Mouse (Mus musculus): ENCODE results near the gene Hs2st1. TPM values are rescaled to one million over a fixed set of nuclear protein-coding genes. Genes with fewer than 3 reads are reported as not detected.

Hs2st1 gene
- polyA plus RNA-seq, 1 experiment from 2014 or later, result 14.4 TPM

DNA sequence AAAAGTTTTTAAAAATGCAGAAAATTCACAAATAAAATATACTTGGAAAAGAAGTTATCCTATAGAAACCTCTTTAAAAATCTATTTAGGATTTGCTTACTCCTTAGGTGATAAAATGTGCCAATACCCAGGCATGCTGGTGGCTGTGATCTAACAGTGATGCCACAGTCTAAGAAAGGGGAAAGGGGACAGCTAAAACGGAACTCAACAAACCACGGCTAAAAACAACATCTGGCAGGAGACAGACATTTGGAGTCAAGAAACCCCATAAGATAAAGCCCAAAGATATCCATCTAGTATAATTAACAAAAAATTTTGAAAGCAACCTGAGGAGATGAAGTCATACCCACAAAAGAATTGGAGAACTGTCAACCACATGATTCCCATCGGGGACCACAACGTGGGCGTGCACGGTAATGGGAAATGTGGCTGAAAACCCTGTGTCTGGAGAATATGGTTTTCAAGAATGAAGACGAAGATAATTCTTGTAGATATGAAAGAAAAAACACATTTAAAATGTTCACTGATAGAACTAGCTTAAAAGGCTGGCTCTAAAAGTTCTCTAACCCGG, 103.8 kb downstream of the Hs2st1 start:
- no peaks in the 10 kb centered on the region for H3K27me3 ChIP-seq (replicated peaks; ENCODE audit: control insufficient read depth, insufficient read depth, low read length)
- ATAC-seq (ENCODE audit: low read depth) (no peak), DNase-seq (ENCODE audit: low spot score) (no peak)
- WGBS, result 81% methylated on average over 8 of the region's 8 CpGs
- H3K9ac ChIP-seq (ENCODE audit: low read depth, low read length), result no peak overlapping the region
- H3K27ac ChIP-seq (replicated peaks; ENCODE audit: low read depth, low read length), result no peak overlapping the region
- no peaks in the 10 kb centered on the region for H3K9me3 ChIP-seq (ENCODE audit: control insufficient read depth, low read length)
- peaks cover 6% of the 10 kb centered on the region; the same call in 1 of the 2 replicates for H3K4me1 ChIP-seq (ENCODE audit: control insufficient read depth, insufficient read depth, low read length)
- no peak overlapping the region for H3K4me3 ChIP-seq (ENCODE audit: low read depth, low read length)
- no peak overlapping the region for H3K4me2 ChIP-seq (ENCODE audit: low read depth, low read length)
- peaks cover 13% of the 10 kb centered on the region; the same call in 1 of the 2 replicates for H3K36me3 ChIP-seq (ENCODE audit: control insufficient read depth, insufficient read depth, low read length)

DNA sequence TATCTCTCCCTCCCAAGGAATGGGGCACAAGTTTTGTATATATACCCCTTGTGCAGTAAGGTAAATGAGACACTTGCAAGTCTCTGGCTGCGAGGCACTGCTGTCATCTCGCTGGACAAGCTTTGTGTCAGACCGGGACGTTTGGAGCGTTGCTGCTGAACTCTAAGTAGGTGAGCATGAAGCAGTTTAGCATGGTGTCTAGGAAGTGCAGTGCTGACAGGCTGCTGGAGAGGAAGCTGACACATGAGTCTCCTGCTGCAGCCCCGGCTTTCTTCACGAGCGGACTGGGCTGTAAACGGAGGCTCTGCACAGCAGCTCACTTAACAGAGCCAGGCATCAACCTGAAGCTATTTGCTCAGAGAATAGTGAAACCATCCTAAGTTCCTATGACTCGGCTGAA, 107.3 kb downstream of the Hs2st1 start:
- H3K4me2 ChIP-seq (ENCODE audit: low read depth, low read length), result no peak overlapping the region
- no peak overlapping the region for H3K9ac ChIP-seq (ENCODE audit: low read depth, low read length)
- no peak overlapping the region for H3K27ac ChIP-seq (replicated peaks; ENCODE audit: low read depth, low read length)
- no peak for ATAC-seq (ENCODE audit: low read depth)
- WGBS, result 80% methylated on average over 10 of the region's 10 CpGs
- no peak for DNase-seq (ENCODE audit: low spot score)
- peaks cover 17% of the 10 kb centered on the region; the same call in 1 of the 2 replicates for H3K36me3 ChIP-seq (ENCODE audit: control insufficient read depth, insufficient read depth, low read length)
- H3K4me1 ChIP-seq (ENCODE audit: control insufficient read depth, insufficient read depth, low read length), result peaks cover 11% of the 10 kb centered on the region; the same call in 1 of the 2 replicates
- H3K9me3 ChIP-seq (ENCODE audit: control insufficient read depth, low read length), result no peaks in the 10 kb centered on the region
- no peaks in the 10 kb centered on the region for H3K27me3 ChIP-seq (replicated peaks; ENCODE audit: control insufficient read depth, insufficient read depth, low read length)
- H3K4me3 ChIP-seq (ENCODE audit: low read depth, low read length), result no peak overlapping the region

GRCm38 (mm10) chr3:144460183-144460788, 109.7 kb downstream of the Hs2st1 start:
- no peak overlapping the region for H3K4me2 ChIP-seq (ENCODE audit: low read depth, low read length)
- H3K27ac ChIP-seq (replicated peaks; ENCODE audit: low read depth, low read length), result no peak overlapping the region; the same call in 1 of the 2 replicates
- H3K4me3 ChIP-seq (ENCODE audit: low read depth, low read length), result no peak overlapping the region
- no peak overlapping the region for H3K9ac ChIP-seq (ENCODE audit: low read depth, low read length)
- no peak for DNase-seq (ENCODE audit: low spot score)
- no peak for ATAC-seq (ENCODE audit: low read depth)
- H3K9me3 ChIP-seq (ENCODE audit: control insufficient read depth, low read length), result no peaks in the 10 kb centered on the region
- H3K4me1 ChIP-seq (ENCODE audit: control insufficient read depth, insufficient read depth, low read length), result 0 out of 2 replicates have a peak, but pooled peaks cover 4% of the 10 kb centered on the region
- H3K36me3 ChIP-seq (ENCODE audit: control insufficient read depth, insufficient read depth, low read length), result peaks cover 17% of the 10 kb centered on the region; the same call in 1 of the 2 replicates
- no peaks in the 10 kb centered on the region for H3K27me3 ChIP-seq (replicated peaks; ENCODE audit: control insufficient read depth, insufficient read depth, low read length)
- 60% methylated on average over 5 of the region's 5 CpGs for WGBS

DNA sequence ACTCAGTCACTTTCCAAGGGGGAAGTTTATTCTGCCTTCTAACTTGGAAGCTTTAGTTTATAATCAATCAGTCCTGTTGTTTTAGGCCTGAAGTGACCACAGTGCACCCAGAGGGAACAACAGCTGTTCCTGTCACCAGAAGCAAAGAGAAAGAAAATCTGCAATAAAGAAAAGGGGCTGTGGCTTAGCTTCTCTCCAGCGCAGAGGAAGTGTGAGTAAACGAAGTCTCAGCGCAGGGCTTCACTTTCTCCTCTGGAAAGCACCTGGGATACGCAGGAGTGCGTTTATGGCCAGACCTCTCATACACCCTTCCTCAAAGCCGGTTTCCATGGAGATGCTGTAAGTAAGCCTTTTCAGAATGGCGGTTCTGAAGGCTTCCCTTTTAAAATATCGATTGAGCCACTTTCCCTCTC, 110.7 kb downstream of the Hs2st1 start:
- no peak for DNase-seq (ENCODE audit: low spot score)
- Histone ChIP-seq H3K9ac (ENCODE audit: low read depth, low read length) (no peak overlapping the region), H3K27ac (replicated peaks; ENCODE audit: low read depth, low read length) (no peak overlapping the region), H3K4me2 (ENCODE audit: low read depth, low read length) (no peak overlapping the region), H3K36me3 (ENCODE audit: control insufficient read depth, insufficient read depth, low read length) (peaks cover 17% of the 10 kb centered on the region; the same call in 1 of the 2 replicates), H3K4me3 (ENCODE audit: low read depth, low read length) (no peak overlapping the region), H3K9me3 (ENCODE audit: control insufficient read depth, low read length) (no peaks in the 10 kb centered on the region), H3K27me3 (replicated peaks; ENCODE audit: control insufficient read depth, insufficient read depth, low read length) (no peaks in the 10 kb centered on the region), H3K4me1 (ENCODE audit: control insufficient read depth, insufficient read depth, low read length) (0 out of 2 replicates have a peak, but pooled peaks cover 4% of the 10 kb centered on the region)
- 72% methylated on average over 8 of the region's 8 CpGs for WGBS
- no peak for ATAC-seq (ENCODE audit: low read depth)

DNA sequence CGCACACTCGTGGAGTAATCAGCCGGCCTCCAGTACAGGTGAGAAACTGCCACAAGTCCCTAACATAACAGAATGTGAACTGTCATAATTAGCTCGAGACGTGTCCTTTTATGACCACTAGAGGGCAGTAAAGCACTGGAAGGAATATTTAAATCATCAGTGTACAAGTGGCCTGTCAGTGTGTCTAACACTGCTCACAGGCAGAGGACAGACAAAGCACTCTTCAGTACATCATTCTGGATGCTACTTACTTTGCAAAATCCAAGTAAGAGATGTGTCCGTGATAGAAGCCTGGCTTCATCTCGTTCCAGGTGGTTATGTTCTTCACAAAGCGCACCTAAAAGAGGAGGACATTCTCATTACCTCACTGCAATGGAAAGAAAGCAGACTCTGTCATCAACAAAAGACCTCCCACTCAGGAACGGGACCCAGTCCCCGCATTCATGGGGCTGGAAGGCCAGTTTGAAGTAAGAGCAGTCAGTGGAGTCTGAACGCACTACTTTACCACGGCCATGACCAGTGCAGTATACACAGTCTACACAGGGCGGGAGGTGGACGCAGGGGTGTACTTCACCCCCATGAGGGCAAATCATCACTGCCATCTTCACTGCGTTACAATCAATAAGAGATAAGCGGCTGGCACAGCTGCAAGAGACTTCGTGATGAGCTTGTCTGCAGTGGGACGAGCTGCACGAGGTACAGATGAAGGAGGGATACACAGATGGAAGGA, 116.1 kb downstream of the Hs2st1 start:
- Histone ChIP-seq H3K36me3 (ENCODE audit: control insufficient read depth, insufficient read depth, low read length) (0 out of 2 replicates have a peak, but pooled peaks cover 4% of the 10 kb centered on the region), H3K9me3 (ENCODE audit: control insufficient read depth, low read length) (no peaks in the 10 kb centered on the region), H3K4me3 (ENCODE audit: low read depth, low read length) (no peak overlapping the region), H3K4me1 (ENCODE audit: control insufficient read depth, insufficient read depth, low read length) (no peaks in the 10 kb centered on the region), H3K9ac (ENCODE audit: low read depth, low read length) (no peak overlapping the region), H3K27me3 (replicated peaks; ENCODE audit: control insufficient read depth, insufficient read depth, low read length) (no peaks in the 10 kb centered on the region), H3K27ac (replicated peaks; ENCODE audit: low read depth, low read length) (no peak overlapping the region), H3K4me2 (ENCODE audit: low read depth, low read length) (no peak overlapping the region)
- DNase-seq (ENCODE audit: low spot score), result peak; percentile 86
- 68% methylated on average over 19 of the region's 19 CpGs for WGBS
- peak; percentile 82 for ATAC-seq (ENCODE audit: low read depth)

GRCm38 (mm10) chr3:144448977-144449376, 121.0 kb downstream of the Hs2st1 start:
- Histone ChIP-seq H3K9me3 (ENCODE audit: control insufficient read depth, low read length) (no peaks in the 10 kb centered on the region), H3K9ac (ENCODE audit: low read depth, low read length) (no peak overlapping the region), H3K27ac (replicated peaks; ENCODE audit: low read depth, low read length) (no peak overlapping the region), H3K36me3 (ENCODE audit: control insufficient read depth, insufficient read depth, low read length) (0 out of 2 replicates have a peak, but pooled peaks cover 18% of the 10 kb centered on the region), H3K4me3 (ENCODE audit: low read depth, low read length) (no peak overlapping the region), H3K4me1 (ENCODE audit: control insufficient read depth, insufficient read depth, low read length) (no peaks in the 10 kb centered on the region), H3K27me3 (replicated peaks; ENCODE audit: control insufficient read depth, insufficient read depth, low read length) (no peaks in the 10 kb centered on the region), H3K4me2 (ENCODE audit: low read depth, low read length) (no peak overlapping the region)
- DNase-seq (ENCODE audit: low spot score), result no peak
- no peak for ATAC-seq (ENCODE audit: low read depth)
- 84% methylated on average over 6 of the region's 6 CpGs for WGBS

- Histone ChIP-seq H3K27ac (replicated peaks; ENCODE audit: low read depth, low read length) (no peak overlapping the region), H3K4me1 (ENCODE audit: control insufficient read depth, insufficient read depth, low read length) (no peaks in the 10 kb centered on the region), H3K4me2 (ENCODE audit: low read depth, low read length) (no peak overlapping the region), H3K27me3 (replicated peaks; ENCODE audit: control insufficient read depth, insufficient read depth, low read length) (no peaks in the 10 kb centered on the region), H3K9me3 (ENCODE audit: control insufficient read depth, low read length) (no peaks in the 10 kb centered on the region), H3K4me3 (ENCODE audit: low read depth, low read length) (no peak overlapping the region), H3K9ac (ENCODE audit: low read depth, low read length) (no peak overlapping the region), H3K36me3 (ENCODE audit: control insufficient read depth, insufficient read depth, low read length) (0 out of 2 replicates have a peak, but pooled peaks cover 14% of the 10 kb centered on the region)
- DNase-seq (ENCODE audit: low spot score) (no peak), ATAC-seq (ENCODE audit: low read depth) (no peak)
- 92% methylated on average over 9 of the region's 9 CpGs for WGBS
Observed at GRCm38 (mm10) chr3:144447917-144448316, 122.1 kb downstream of the Hs2st1 start.

- H3K27ac ChIP-seq (replicated peaks; ENCODE audit: low read depth, low read length), result no peak overlapping the region
- no peak overlapping the region for H3K4me2 ChIP-seq (ENCODE audit: low read depth, low read length)
- 86% methylated on average over 14 of the region's 14 CpGs for WGBS
- H3K9ac ChIP-seq (ENCODE audit: low read depth, low read length), result no peak overlapping the region
- ATAC-seq (ENCODE audit: low read depth) (no peak), DNase-seq (ENCODE audit: low spot score) (no peak)
- no peaks in the 10 kb centered on the region for H3K27me3 ChIP-seq (replicated peaks; ENCODE audit: control insufficient read depth, insufficient read depth, low read length)
- no peaks in the 10 kb centered on the region for H3K9me3 ChIP-seq (ENCODE audit: control insufficient read depth, low read length)
- H3K4me1 ChIP-seq (ENCODE audit: control insufficient read depth, insufficient read depth, low read length), result no peaks in the 10 kb centered on the region
- H3K36me3 ChIP-seq (ENCODE audit: control insufficient read depth, insufficient read depth, low read length), result 0 out of 2 replicates have a peak, but pooled peaks cover 14% of the 10 kb centered on the region
- no peak overlapping the region for H3K4me3 ChIP-seq (ENCODE audit: low read depth, low read length)
Observed at GRCm38 (mm10) chr3:144446081-144446634, 123.8 kb downstream of the Hs2st1 start.
